10 mouse cellular contexts compared by ENCODE assay signal in genomic region chr8:79529556-79529955, GRCm38 (mm10).
DNase-seq lines count a peak whose midpoint lies in the region; ATAC-seq and TF ChIP-seq lines count a peak whose summit lies in the region.
"Had no signal": no experiment of that assay in that cellular context is flagged by ENCODE, and none has a peak within 500 bp of the region (broad histone marks: within the 10 kb centered on the region; RNA-seq: fewer than 3 reads in every experiment).

No protein-coding gene starts in this region.

- TF ChIP-seq CTCF in liver, postnatal 0 days (IDR thresholded peaks at IDR 0.05; ENCODE audit: low read depth), result peak; percentile 50
- no peak; the same call in 1 of the 2 replicates for TF ChIP-seq CTCF in hindbrain, postnatal 0 days (IDR thresholded peaks at IDR 0.05; ENCODE audit: low read depth)

- H3K27me3 ChIP-seq in liver, postnatal 0 days (ENCODE audit: insufficient read depth, low read length), result no peaks in the 10 kb centered on the region
- H3K27me3 ChIP-seq in hindbrain, postnatal 0 days (ENCODE audit: insufficient read depth, low read length), result no peaks in the 10 kb centered on the region
- H3K27me3 ChIP-seq: limb, embryonic 12.5 days had no signal

- no peaks in the 10 kb centered on the region for H3K9me3 ChIP-seq in liver, postnatal 0 days (ENCODE audit: low read length)
- no peaks in the 10 kb centered on the region for H3K9me3 ChIP-seq in hindbrain, postnatal 0 days (ENCODE audit: low read length)
- H3K9me3 ChIP-seq: hindbrain, embryonic 10.5 days; limb, embryonic 12.5 days had no signal

- H3K4me2 ChIP-seq in liver, postnatal 0 days (ENCODE audit: low read depth, low read length), result no peak overlapping the region
- no peak overlapping the region for H3K4me2 ChIP-seq in hindbrain, postnatal 0 days (ENCODE audit: low read depth, low read length)
- H3K4me2 ChIP-seq: limb, embryonic 12.5 days had no signal

- no peaks in the 10 kb centered on the region for H3K36me3 ChIP-seq in liver, postnatal 0 days (replicated peaks; ENCODE audit: insufficient read depth, low read length)
- no peaks in the 10 kb centered on the region for H3K36me3 ChIP-seq in hindbrain, postnatal 0 days (ENCODE audit: insufficient read depth, low read length)
- H3K36me3 ChIP-seq: hindbrain, embryonic 10.5 days; limb, embryonic 12.5 days had no signal

- TF ChIP-seq EP300 in liver, postnatal 0 days (IDR thresholded peaks at IDR 0.05; ENCODE audit: low read depth), result no peak

- H3K9ac ChIP-seq in liver, postnatal 0 days (replicated peaks), result no peak overlapping the region
- no peak overlapping the region for H3K9ac ChIP-seq in hindbrain, postnatal 0 days (replicated peaks; ENCODE audit: low read length)
- H3K9ac ChIP-seq: limb, embryonic 12.5 days had no signal

- H3K4me1 ChIP-seq in liver, postnatal 0 days (ENCODE audit: insufficient read depth), result no peaks in the 10 kb centered on the region
- H3K4me1 ChIP-seq in hindbrain, postnatal 0 days (ENCODE audit: insufficient read depth, low read length), result no peaks in the 10 kb centered on the region
- H3K4me1 ChIP-seq: hindbrain, embryonic 10.5 days had no signal

- no peak overlapping the region for H3K4me3 ChIP-seq in liver, postnatal 0 days (ENCODE audit: low read depth, low read length)
- H3K4me3 ChIP-seq in hindbrain, postnatal 0 days (ENCODE audit: low read length), result no peak overlapping the region
- H3K4me3 ChIP-seq: hindbrain, embryonic 10.5 days; limb, embryonic 12.5 days had no signal

- ATAC-seq in liver, postnatal 0 days, result no peak
- no peak for ATAC-seq in hindbrain, postnatal 0 days

- 34% methylated on average over 4 of the region's 4 CpGs for WGBS in liver, postnatal 0 days (ENCODE audit: insufficient replicate concordance)
- WGBS in hindbrain, postnatal 0 days, result 34% methylated on average over 4 of the region's 4 CpGs

- peak; percentile 5 for DNase-seq in kidney, adult 9 months
- no peak for DNase-seq in kidney, adult 11 months
- DNase-seq in CD4-positive helper T cell, adult 2 months (ENCODE audit: low read depth, low spot score), result peak; percentile 8
- DNase-seq in ZHBTc4 (ENCODE audit: low read depth, low spot score), result peak; percentile 84
- peak; percentile 21 for DNase-seq in liver, postnatal 0 days
- no peak for DNase-seq in cerebellum, postnatal 25 days
- DNase-seq in MN1 (ENCODE audit: low spot score), result no peak
- no peak for DNase-seq in hindbrain, postnatal 0 days (ENCODE audit: low spot score)

- no peak overlapping the region for H3K27ac ChIP-seq in liver, postnatal 0 days (ENCODE audit: low read depth)
- H3K27ac ChIP-seq in hindbrain, postnatal 0 days, result no peak overlapping the region
- H3K27ac ChIP-seq: hindbrain, embryonic 10.5 days; limb, embryonic 12.5 days had no signal

Comparison
In these comparisons a context has a peak if more than half of its experiments do, and no peak if none do; other contexts are left out.
1. DNase-seq: peak in kidney, adult 9 months (single experiment), CD4-positive helper T cell, adult 2 months (single experiment), ZHBTc4 (single experiment) and liver, postnatal 0 days (single experiment); none in kidney, adult 11 months (single experiment), cerebellum, postnatal 25 days (0 of 2), MN1 (single experiment) and hindbrain, postnatal 0 days (single experiment).